Mouse (Mus musculus): ENCODE results near the gene Kcnh5. TPM values are rescaled to one million over a fixed set of nuclear protein-coding genes. Genes with fewer than 3 reads are reported as not detected.

Gene Kcnh5
- polyA plus RNA-seq, 1 experiment from 2014 or later: 0.53 TPM

- no peak for DNase-seq (ENCODE audit: low spot score)
- no peak overlapping the region for H3K4me3 ChIP-seq (ENCODE audit: low read depth, low read length)
Observed at GRCm38 (mm10) chr12:75153076-75153568, 24.0 kb downstream of the Kcnh5 start.

GRCm38 (mm10) chr12:75139792-75140191 is 37.3 kb downstream of the Kcnh5 start:
- Histone ChIP-seq H3K27ac (ENCODE audit: low read depth, low read length) (no peak overlapping the region), H3K4me3 (ENCODE audit: low read depth, low read length) (no peak overlapping the region), H3K4me2 (ENCODE audit: low read depth) (no peak overlapping the region), H3K9me3 (ENCODE audit: control insufficient read depth, low read length) (no peaks in the 10 kb centered on the region; the same call in 1 of the 2 replicates), H3K4me1 (ENCODE audit: control insufficient read depth, insufficient read depth, low read length) (no peaks in the 10 kb centered on the region), H3K9ac (ENCODE audit: low read length) (no peak overlapping the region), H3K36me3 (ENCODE audit: control insufficient read depth, insufficient read depth, low read length) (no peaks in the 10 kb centered on the region), H3K27me3 (ENCODE audit: control insufficient read depth, insufficient read depth, low read length) (no peaks in the 10 kb centered on the region)
- DNase-seq (ENCODE audit: low spot score): no peak
- no peak for ATAC-seq (ENCODE audit: insufficient read depth, low FRiP score, low TSS enrichment)
- WGBS: 100% methylated on average over 1 of the region's 1 CpGs

More at GRCm38 (mm10) chr12:75153076-75153568, 24.0 kb downstream of the Kcnh5 start:
- Histone ChIP-seq H3K4me1 (ENCODE audit: control insufficient read depth, insufficient read depth, low read length) (no peaks in the 10 kb centered on the region), H3K36me3 (ENCODE audit: control insufficient read depth, insufficient read depth, low read length) (no peaks in the 10 kb centered on the region), H3K9me3 (ENCODE audit: control insufficient read depth, low read length) (no peaks in the 10 kb centered on the region), H3K27ac (ENCODE audit: low read depth, low read length) (no peak overlapping the region), H3K4me2 (ENCODE audit: low read depth) (no peak overlapping the region), H3K27me3 (ENCODE audit: control insufficient read depth, insufficient read depth, low read length) (no peaks in the 10 kb centered on the region), H3K9ac (ENCODE audit: low read length) (no peak overlapping the region)
- no peak for ATAC-seq (ENCODE audit: insufficient read depth, low FRiP score, low TSS enrichment)
- 97% methylated on average over 2 of the region's 2 CpGs for WGBS

GRCm38 (mm10) chr12:75091921-75092320 is 85.2 kb downstream of the Kcnh5 start:
- H3K9me3 ChIP-seq (ENCODE audit: control insufficient read depth, low read length): no peaks in the 10 kb centered on the region
- H3K9ac ChIP-seq (ENCODE audit: low read length): no peak overlapping the region
- no peak overlapping the region for H3K4me3 ChIP-seq (ENCODE audit: low read depth, low read length)
- no peak overlapping the region for H3K27ac ChIP-seq (ENCODE audit: low read depth, low read length)
- 77% methylated on average over 5 of the region's 5 CpGs for WGBS
- H3K4me1 ChIP-seq (ENCODE audit: control insufficient read depth, insufficient read depth, low read length): no peaks in the 10 kb centered on the region
- H3K4me2 ChIP-seq (ENCODE audit: low read depth): no peak overlapping the region
- no peaks in the 10 kb centered on the region for H3K27me3 ChIP-seq (ENCODE audit: control insufficient read depth, insufficient read depth, low read length)
- no peak for ATAC-seq (ENCODE audit: insufficient read depth, low FRiP score, low TSS enrichment)
- H3K36me3 ChIP-seq (ENCODE audit: control insufficient read depth, insufficient read depth, low read length): no peaks in the 10 kb centered on the region
- DNase-seq (ENCODE audit: low spot score): no peak

- ATAC-seq (ENCODE audit: insufficient read depth, low FRiP score, low TSS enrichment): no peak
- no peak overlapping the region for H3K4me3 ChIP-seq (ENCODE audit: low read depth, low read length)
- no peak overlapping the region for H3K4me2 ChIP-seq (ENCODE audit: low read depth)
- H3K9ac ChIP-seq (ENCODE audit: low read length): no peak overlapping the region
- no peaks in the 10 kb centered on the region for H3K27me3 ChIP-seq (ENCODE audit: control insufficient read depth, insufficient read depth, low read length)
- H3K27ac ChIP-seq (ENCODE audit: low read depth, low read length): no peak overlapping the region
- no peaks in the 10 kb centered on the region for H3K36me3 ChIP-seq (ENCODE audit: control insufficient read depth, insufficient read depth, low read length)
- no peaks in the 10 kb centered on the region for H3K9me3 ChIP-seq (ENCODE audit: control insufficient read depth, low read length)
- 100% methylated on average over 1 of the region's 1 CpGs for WGBS
- DNase-seq (ENCODE audit: low spot score): no peak
- no peaks in the 10 kb centered on the region for H3K4me1 ChIP-seq (ENCODE audit: control insufficient read depth, insufficient read depth, low read length)
Observed at GRCm38 (mm10) chr12:75090957-75091356, 86.2 kb downstream of the Kcnh5 start.

DNA sequence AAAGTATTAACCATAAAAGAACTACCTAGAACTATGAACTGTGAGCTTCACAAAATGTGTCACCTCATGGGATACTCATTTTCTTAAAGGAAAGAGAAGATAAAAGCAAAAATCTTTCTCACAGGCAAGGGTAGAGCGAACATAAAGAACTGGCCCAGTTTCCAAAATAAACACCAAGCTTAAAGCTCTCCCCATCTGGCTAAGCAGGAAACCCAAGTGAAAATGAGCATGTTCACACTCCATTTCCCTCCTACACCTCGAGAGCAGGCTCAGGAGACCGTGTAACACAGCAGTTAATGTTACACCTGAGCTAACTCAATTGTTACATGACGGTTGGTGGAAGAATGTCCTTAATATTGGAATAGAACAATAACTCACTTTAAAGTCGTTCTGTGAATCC is 100.0 kb downstream of the Kcnh5 start:
- no peaks in the 10 kb centered on the region for H3K4me1 ChIP-seq (ENCODE audit: control insufficient read depth, insufficient read depth, low read length)
- no peak overlapping the region for H3K9ac ChIP-seq (ENCODE audit: low read length)
- H3K4me2 ChIP-seq (ENCODE audit: low read depth): no peak overlapping the region
- H3K4me3 ChIP-seq (ENCODE audit: low read depth, low read length): no peak overlapping the region
- no peak for DNase-seq (ENCODE audit: low spot score)
- 65% methylated on average over 5 of the region's 5 CpGs for WGBS
- no peak overlapping the region for H3K27ac ChIP-seq (ENCODE audit: low read depth, low read length)
- no peaks in the 10 kb centered on the region for H3K27me3 ChIP-seq (ENCODE audit: control insufficient read depth, insufficient read depth, low read length)
- no peaks in the 10 kb centered on the region for H3K9me3 ChIP-seq (ENCODE audit: control insufficient read depth, low read length)
- ATAC-seq (ENCODE audit: insufficient read depth, low FRiP score, low TSS enrichment): no peak
- H3K36me3 ChIP-seq (ENCODE audit: control insufficient read depth, insufficient read depth, low read length): no peaks in the 10 kb centered on the region

DNA sequence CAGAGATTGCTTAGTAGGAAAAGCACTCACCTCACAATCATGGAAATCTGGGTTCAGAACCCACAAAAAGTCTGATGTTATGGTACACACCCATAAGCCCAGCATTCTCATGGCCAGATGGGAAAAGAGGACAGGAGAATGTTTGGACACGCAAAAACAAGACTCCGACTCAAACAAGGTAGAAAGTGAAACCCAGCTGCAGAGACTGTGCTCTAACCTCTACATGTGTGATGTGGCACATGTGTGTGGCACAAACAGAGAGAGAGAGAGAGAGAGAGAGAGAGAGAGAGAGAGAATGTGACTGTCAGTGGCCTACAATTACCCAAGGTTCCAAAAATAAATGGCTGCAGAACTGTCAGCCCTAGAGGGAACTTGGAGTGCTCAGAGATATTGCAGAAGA is 106.1 kb downstream of the Kcnh5 start:
- H3K4me2 ChIP-seq (ENCODE audit: low read depth): no peak overlapping the region
- H3K27me3 ChIP-seq (ENCODE audit: control insufficient read depth, insufficient read depth, low read length): no peaks in the 10 kb centered on the region
- no peaks in the 10 kb centered on the region for H3K36me3 ChIP-seq (ENCODE audit: control insufficient read depth, insufficient read depth, low read length)
- no peak overlapping the region for H3K4me3 ChIP-seq (ENCODE audit: low read depth, low read length)
- H3K9me3 ChIP-seq (ENCODE audit: control insufficient read depth, low read length): no peaks in the 10 kb centered on the region
- no peak for ATAC-seq (ENCODE audit: insufficient read depth, low FRiP score, low TSS enrichment)
- no peaks in the 10 kb centered on the region for H3K4me1 ChIP-seq (ENCODE audit: control insufficient read depth, insufficient read depth, low read length)
- no peak overlapping the region for H3K27ac ChIP-seq (ENCODE audit: low read depth, low read length)
- no peak for DNase-seq (ENCODE audit: low spot score)
- no peak overlapping the region for H3K9ac ChIP-seq (ENCODE audit: low read length)
- 94% methylated on average over 2 of the region's 2 CpGs for WGBS

- ATAC-seq (ENCODE audit: insufficient read depth, low FRiP score, low TSS enrichment): no peak
- H3K36me3 ChIP-seq (ENCODE audit: control insufficient read depth, insufficient read depth, low read length): no peaks in the 10 kb centered on the region
Observed at GRCm38 (mm10) chr12:75062571-75062970, 114.6 kb downstream of the Kcnh5 start.

GRCm38 (mm10) chr12:75061731-75062130 is 115.4 kb downstream of the Kcnh5 start:
- WGBS: 73% methylated on average over 4 of the region's 4 CpGs
- Histone ChIP-seq H3K27ac (ENCODE audit: low read depth, low read length) (no peak overlapping the region), H3K36me3 (ENCODE audit: control insufficient read depth, insufficient read depth, low read length) (no peaks in the 10 kb centered on the region), H3K4me1 (ENCODE audit: control insufficient read depth, insufficient read depth, low read length) (no peaks in the 10 kb centered on the region), H3K4me3 (ENCODE audit: low read depth, low read length) (no peak overlapping the region), H3K27me3 (ENCODE audit: control insufficient read depth, insufficient read depth, low read length) (no peaks in the 10 kb centered on the region), H3K9me3 (ENCODE audit: control insufficient read depth, low read length) (no peaks in the 10 kb centered on the region), H3K4me2 (ENCODE audit: low read depth) (no peak overlapping the region), H3K9ac (ENCODE audit: low read length) (no peak overlapping the region)
- DNase-seq (ENCODE audit: low spot score) (no peak), ATAC-seq (ENCODE audit: insufficient read depth, low FRiP score, low TSS enrichment) (no peak)

More at GRCm38 (mm10) chr12:75062571-75062970, 114.6 kb downstream of the Kcnh5 start:
- Histone ChIP-seq H3K4me3 (ENCODE audit: low read depth, low read length) (no peak overlapping the region), H3K9ac (ENCODE audit: low read length) (no peak overlapping the region), H3K4me2 (ENCODE audit: low read depth) (no peak overlapping the region), H3K27me3 (ENCODE audit: control insufficient read depth, insufficient read depth, low read length) (no peaks in the 10 kb centered on the region), H3K27ac (ENCODE audit: low read depth, low read length) (no peak overlapping the region), H3K9me3 (ENCODE audit: control insufficient read depth, low read length) (no peaks in the 10 kb centered on the region), H3K4me1 (ENCODE audit: control insufficient read depth, insufficient read depth, low read length) (no peaks in the 10 kb centered on the region)
- no peak for DNase-seq (ENCODE audit: low spot score)

DNA sequence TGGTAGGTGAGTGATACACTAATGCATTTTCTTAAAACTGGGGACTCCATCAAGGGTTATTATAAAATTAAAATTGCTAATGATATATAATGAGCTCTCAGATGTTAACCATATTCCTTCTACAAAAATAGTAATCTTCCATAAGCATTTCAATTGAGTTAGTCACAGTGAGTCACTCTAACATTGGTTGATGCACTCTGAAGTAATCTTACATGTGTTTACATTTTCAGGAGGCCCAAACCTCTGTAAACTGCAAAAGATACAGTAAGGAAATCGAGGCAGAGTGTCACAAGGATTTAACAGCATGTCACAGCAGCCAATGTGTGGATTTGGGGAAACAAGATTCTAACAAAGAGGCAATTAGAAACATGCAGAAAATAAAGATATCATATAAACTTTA is 123.4 kb downstream of the Kcnh5 start:
- Histone ChIP-seq H3K4me2 (ENCODE audit: low read depth) (no peak overlapping the region), H3K27ac (ENCODE audit: low read depth, low read length) (no peak overlapping the region), H3K9ac (ENCODE audit: low read length) (no peak overlapping the region), H3K4me3 (ENCODE audit: low read depth, low read length) (no peak overlapping the region), H3K27me3 (ENCODE audit: control insufficient read depth, insufficient read depth, low read length) (no peaks in the 10 kb centered on the region), H3K36me3 (ENCODE audit: control insufficient read depth, insufficient read depth, low read length) (no peaks in the 10 kb centered on the region), H3K9me3 (ENCODE audit: control insufficient read depth, low read length) (no peaks in the 10 kb centered on the region), H3K4me1 (ENCODE audit: control insufficient read depth, insufficient read depth, low read length) (no peaks in the 10 kb centered on the region)
- WGBS: 62% methylated on average over 1 of the region's 1 CpGs
- DNase-seq (ENCODE audit: low spot score): no peak
- ATAC-seq (ENCODE audit: insufficient read depth, low FRiP score, low TSS enrichment): no peak

Data from neural tube, embryonic 11.5 days (tissue).